Mouse (Mus musculus) kidney, adult 2 months (tissue): ENCODE measurements around the gene 2310046K23Rik.

Experiments used
- CTCF ChIP-seq: fragments of 200-500 bp; conservative IDR thresholded peaks from 2 replicates; pipeline ENCODE4 v1.5.1; 2011; ENCODE audit warnings: low read depth, mild to moderate bottlenecking, control low read depth, low read length, moderate library complexity, mixed read lengths; ENCODE audit not compliant: insufficient read depth, insufficient read length
- POLR2A ChIP-seq: fragments of 200-500 bp; IDR thresholded peaks from one replicate; pipeline ENCODE4 v1.6.1; 2011; ENCODE audit warnings: low read depth, low read length, control low read depth

DNA sequence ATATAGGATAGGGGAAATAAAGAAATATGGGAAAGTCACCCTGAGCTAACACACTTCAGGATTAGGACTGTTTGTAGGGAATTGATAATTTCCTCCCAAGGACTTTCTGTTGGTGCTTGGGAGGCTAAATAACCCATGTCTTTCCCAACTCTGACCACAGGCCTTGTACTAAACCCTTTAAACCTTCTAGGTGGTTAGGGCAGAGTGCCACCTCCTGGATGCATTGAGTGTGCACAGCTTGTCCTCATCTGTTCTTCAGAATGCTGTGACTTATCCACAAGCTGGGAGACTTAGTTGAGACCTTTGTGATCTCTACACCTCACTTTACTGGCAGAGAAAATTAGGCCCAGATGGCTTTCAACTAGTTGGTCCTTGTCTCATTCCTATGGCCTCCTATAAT is 23.5 kb downstream of the 2310046K23Rik start:
- TF ChIP-seq POLR2A = no peak
- TF ChIP-seq CTCF = peak; percentile 68
